Mouse (Mus musculus) CH12.LX (cell line): ENCODE measurements around the gene Itk. TPM values are rescaled to one million over a fixed set of nuclear protein-coding genes. Genes with fewer than 3 reads are reported as not detected.

Source experiments
- HCFC1 ChIP-seq: IDR thresholded peaks from 2 replicates; pipeline ENCODE4 v1.6.1; 2012; ENCODE audit warnings: low read depth, mild to moderate bottlenecking, inconsistent platforms, low read length, improper control_type of control experiment
- JUND ChIP-seq: conservative IDR thresholded peaks from 2 replicates; pipeline ENCODE4 v1.6.1; 2011; ENCODE audit warnings: low read depth, low read length, improper control_type of control experiment
- KAT2A ChIP-seq: IDR thresholded peaks from 2 replicates; pipeline ENCODE4 v1.6.1; 2012; ENCODE audit warnings: low read length, improper control_type of control experiment, inconsistent platforms; ENCODE audit not compliant: insufficient replicate concordance
- MAZ ChIP-seq: IDR thresholded peaks from 2 replicates; pipeline ENCODE4 v1.6.1; 2012; ENCODE audit warnings: low read depth, mild to moderate bottlenecking, inconsistent platforms, low read length, improper control_type of control experiment, moderate library complexity
- MEF2A ChIP-seq: IDR thresholded peaks from 2 replicates; pipeline ENCODE4 v1.6.1; 2014; ENCODE audit warnings: low read depth, mild to moderate bottlenecking, inconsistent platforms, low read length, improper control_type of control experiment, borderline replicate concordance
- RAD21 ChIP-seq: IDR thresholded peaks from 2 replicates; pipeline ENCODE4 v1.6.1; 2011; ENCODE audit warnings: low read depth, mild to moderate bottlenecking, low read length, improper control_type of control experiment, moderate library complexity
- UBTF ChIP-seq: IDR thresholded peaks from 2 replicates; pipeline ENCODE4 v1.6.1; 2012; ENCODE audit warnings: low read depth, mild to moderate bottlenecking, inconsistent platforms, low read length, improper control_type of control experiment, moderate library complexity
- polyA plus RNA-seq: library from polyadenylated mRNA; unstranded; fragments of >175 nt; gene quantifications from 2 replicates; pipeline ENCODE4 v1.2.1, GENCODE M21; 2012; ENCODE audit warnings: low read depth; ENCODE audit not compliant: insufficient read length
- total RNA-seq, 2 experiments: library from RNA; depleted of rRNA; stranded (reverse); fragments of 300-350 nt in 1 of 2; fragments of >200 nt in 1 of 2; gene quantifications; 2 replicates each; pipeline ENCODE4 v1.2.3; 2012 to 2014

The Itk gene
- total and polyA plus RNA-seq, 3 experiments: 0.11 to 0.64 (median 0.17) TPM

- no peak for TF ChIP-seq KAT2A
- TF ChIP-seq RAD21: peak; percentile 72
- no peak for TF ChIP-seq JUND
- TF ChIP-seq HCFC1: no peak
- no peak for TF ChIP-seq MEF2A
- TF ChIP-seq MAZ: peak; percentile 16; the same call in 1 of the 2 replicates
- no peak for TF ChIP-seq UBTF
Observed at GRCm38 (mm10) chr11:46275302-46275701, 114.0 kb downstream of the Itk start (continued).

Other genes starting within 250 kb of the Itk start
- 0.08 TPM in 2 replicates for gene Nipal4, start 223.0 kb downstream of the Itk start, total RNA-seq (2012; rRNA removed)
- not detected in 2 replicates for gene Nipal4, start 223.0 kb downstream of the Itk start, total RNA-seq (2014; rRNA removed)
- gene Nipal4, start 223.0 kb downstream of the Itk start, polyA plus RNA-seq: not detected in 2 replicates
- gene Fndc9, start 154.0 kb downstream of the Itk start, total RNA-seq (2012; rRNA removed): 3.8 and 3.9 TPM in 2 replicates
- gene Fndc9, start 154.0 kb downstream of the Itk start, total RNA-seq (2014; rRNA removed): not detected in 2 replicates
- gene Fndc9, start 154.0 kb downstream of the Itk start, polyA plus RNA-seq: 12.1 and 12.5 TPM in 2 replicates
- gene Cyfip2, start 76.7 kb downstream of the Itk start, total RNA-seq (2012; rRNA removed): 77.6 and 97.6 TPM in 2 replicates
- gene Cyfip2, start 76.7 kb downstream of the Itk start, total RNA-seq (2014; rRNA removed): 36.1 and 40.7 TPM in 2 replicates
- gene Cyfip2, start 76.7 kb downstream of the Itk start, polyA plus RNA-seq: 161 and 194 TPM in 2 replicates
- 2.6 and 2.7 TPM in 2 replicates for gene Fam71b, start 7.0 kb upstream of the Itk start, total RNA-seq (2012; rRNA removed)
- gene Fam71b, start 7.0 kb upstream of the Itk start, total RNA-seq (2014; rRNA removed): 0.46 TPM in 1 of 2 replicates, not detected in the other
- 2.4 and 2.6 TPM in 2 replicates for gene Fam71b, start 7.0 kb upstream of the Itk start, polyA plus RNA-seq
- 32.7 and 37.1 TPM in 2 replicates for gene Med7, start 47.4 kb upstream of the Itk start, total RNA-seq (2012; rRNA removed)
- 104 and 115 TPM in 2 replicates for gene Med7, start 47.4 kb upstream of the Itk start, total RNA-seq (2014; rRNA removed)
- 59.9 and 60.0 TPM in 2 replicates for gene Med7, start 47.4 kb upstream of the Itk start, polyA plus RNA-seq
- 0.08 TPM in 1 of 2 replicates, not detected in the other for gene Havcr2, start 65.4 kb upstream of the Itk start, total RNA-seq (2012; rRNA removed)
- gene Havcr2, start 65.4 kb upstream of the Itk start, total RNA-seq (2014; rRNA removed): 0.20 and 0.27 TPM in 2 replicates
- 0.44 and 0.60 TPM in 2 replicates for gene Havcr2, start 65.4 kb upstream of the Itk start, polyA plus RNA-seq
- gene Gm12169, start 134.7 kb upstream of the Itk start, total RNA-seq (2012; rRNA removed): not detected in 2 replicates
- not detected in 2 replicates for gene Gm12169, start 134.7 kb upstream of the Itk start, total RNA-seq (2014; rRNA removed)
- gene Gm12169, start 134.7 kb upstream of the Itk start, polyA plus RNA-seq: not detected in 2 replicates
- not detected in 2 replicates for gene BC053393, start 182.0 kb upstream of the Itk start, total RNA-seq (2012; rRNA removed)
- gene BC053393, start 182.0 kb upstream of the Itk start, total RNA-seq (2014; rRNA removed): not detected in 2 replicates
- gene BC053393, start 182.0 kb upstream of the Itk start, polyA plus RNA-seq: not detected in 2 replicates
- gene Dppa1, start 239.7 kb upstream of the Itk start, total RNA-seq (2012; rRNA removed): not detected in 2 replicates
- not detected in 2 replicates for gene Dppa1, start 239.7 kb upstream of the Itk start, total RNA-seq (2014; rRNA removed)
- not detected in 2 replicates for gene Dppa1, start 239.7 kb upstream of the Itk start, polyA plus RNA-seq